Mouse (Mus musculus) effector memory CD4-positive, alpha-beta T cell, adult 5 months (primary cell): ENCODE measurements around the gene Olfr1369-ps1. TPM values are rescaled to one million over a fixed set of nuclear protein-coding genes. Genes with fewer than 3 reads are reported as not detected.

Experiments
- polyA plus RNA-seq: library from polyadenylated mRNA; unstranded; fragments of 100-300 nt; shearing (Covaris generic); gene quantifications from one replicate; pipeline ENCODE4 v1.2.1, GENCODE M21; 2017

Gene Olfr1369-ps1
- not detected for polyA plus RNA-seq

DNA sequence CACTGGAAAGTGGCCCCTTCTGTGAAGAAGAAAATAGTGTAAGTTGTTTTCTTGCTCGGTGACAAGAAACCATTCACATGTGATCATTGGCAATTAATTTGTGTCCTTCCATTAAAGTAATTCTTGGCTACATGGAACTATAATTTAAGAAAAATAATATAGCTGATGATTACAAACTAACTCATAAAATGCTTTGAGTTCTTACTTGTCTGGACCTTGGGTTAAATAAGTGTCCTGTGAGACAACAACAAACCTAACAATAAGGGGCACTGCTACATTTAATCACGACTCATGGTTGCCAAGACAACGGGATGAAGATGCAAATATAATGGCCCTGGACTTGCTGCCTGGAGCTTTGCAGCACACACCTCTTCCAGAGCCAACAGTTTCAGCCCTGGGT lies at the start of gene Olfr1369-ps1:
Gene Olfr1369-ps1 (plus strand): TSS at position 301 of the 400 bp plus-strand sequence.

DNA sequence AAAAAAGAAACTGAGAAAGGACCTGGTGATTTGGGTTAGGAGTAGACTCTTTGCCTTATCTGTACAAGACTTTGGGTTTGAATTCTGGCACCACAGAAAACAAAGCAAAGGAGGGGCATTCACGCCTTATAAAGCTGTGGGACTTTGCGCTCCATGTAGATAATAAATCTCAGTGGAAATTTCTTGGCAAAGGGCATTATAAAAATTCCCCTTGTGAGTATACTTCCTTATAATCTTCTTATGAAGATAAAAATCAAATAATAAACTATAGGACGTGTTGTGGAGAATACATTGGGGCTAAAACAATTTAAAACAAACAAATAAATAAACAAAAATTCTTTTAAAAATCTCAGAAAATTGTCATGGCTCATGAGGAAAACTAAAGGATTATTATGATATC lies 36.4 kb upstream of the Olfr1369-ps1 start, which contains the start of gene Olfr1370:
Gene Olfr1370 (minus strand): TSS at position 101 of the 400 bp plus-strand sequence.

DNA sequence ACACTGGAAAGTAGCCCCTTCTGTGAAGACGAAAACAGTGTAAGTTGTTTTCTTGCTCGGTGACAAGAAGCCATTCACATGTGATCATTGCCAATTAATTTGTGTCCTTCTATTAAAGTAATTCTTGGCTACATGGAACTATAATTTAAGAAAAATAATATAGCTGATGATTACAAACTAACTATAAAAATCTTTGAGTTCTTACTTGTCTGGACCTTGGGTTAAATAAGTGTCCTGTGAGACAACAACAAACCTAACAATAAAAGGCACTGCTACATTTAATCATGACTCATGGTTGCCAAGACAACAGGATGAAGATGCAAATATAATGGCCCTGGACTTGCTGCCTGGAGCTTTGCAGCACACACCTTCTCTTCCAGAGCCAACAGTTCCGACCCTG lies 18.1 kb downstream of the Olfr1369-ps1 start, which contains the start of gene Olfr263:
Gene Olfr263 (plus strand): TSS at position 301 of the 400 bp plus-strand sequence.

DNA sequence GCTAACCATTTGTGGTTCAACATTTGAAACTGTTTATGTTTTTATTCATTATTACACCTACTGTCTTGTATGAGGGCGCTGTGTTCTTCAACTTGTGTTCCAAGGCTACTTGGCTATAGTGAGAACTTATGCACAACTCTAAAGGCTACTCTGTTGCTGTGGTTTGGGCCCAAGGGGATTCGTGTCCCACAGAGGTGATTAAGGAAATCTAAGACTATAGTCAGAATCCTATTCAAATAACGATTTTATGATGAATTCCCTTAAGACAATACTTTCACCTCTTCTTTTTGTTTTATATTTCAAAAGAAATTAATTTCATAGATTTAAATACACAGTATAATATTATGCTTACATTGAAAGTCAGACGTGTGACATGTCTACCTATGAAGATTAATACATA lies 34.5 kb downstream of the Olfr1369-ps1 start, which contains the start of gene Olfr1368:
Gene Olfr1368 (minus strand): TSS at position 101 of the 400 bp plus-strand sequence.

Other genes starting within 250 kb of the Olfr1369-ps1 start
- 0.19 TPM for gene Olfr1370, start 36.5 kb upstream of the Olfr1369-ps1 start, polyA plus RNA-seq
- not detected for gene Olfr263, start 18.2 kb downstream of the Olfr1369-ps1 start, polyA plus RNA-seq
- gene Olfr1368, start 34.4 kb downstream of the Olfr1369-ps1 start, polyA plus RNA-seq = not detected
- gene Trim27, start 68.0 kb downstream of the Olfr1369-ps1 start, polyA plus RNA-seq = 124 TPM
- 0.22 TPM for gene Gpx5, start 181.2 kb downstream of the Olfr1369-ps1 start, polyA plus RNA-seq
- not detected for gene Gpx6, start 200.6 kb downstream of the Olfr1369-ps1 start, polyA plus RNA-seq
- not detected for gene Olfr1367, start 235.4 kb downstream of the Olfr1369-ps1 start, polyA plus RNA-seq